Mouse (Mus musculus) hindbrain, embryonic 16.5 days (tissue): Measurements from ENCODE around the gene Gjb6. TPM values are rescaled to one million over a fixed set of nuclear protein-coding genes. Genes with fewer than 3 reads are reported as not detected.

Source experiments
- polyA plus RNA-seq: library from polyadenylated mRNA; unstranded; fragments of >200 nt; fragmentation: Nextera tagmentation; extraction: Ambion mirVana; gene quantifications from 2 replicates; pipeline ENCODE4 v1.2.1, GENCODE M21; 2015

The Gjb6 gene
- polyA plus RNA-seq, 1 experiment from 2014 or later = 25.8 TPM

Other genes with a start within 250 kb of the Gjb6 start
- 44.9 and 54.4 TPM in 2 replicates for gene Zmym2, start 247.0 kb downstream of the Gjb6 start, polyA plus RNA-seq
- gene Gja3, start 75.5 kb downstream of the Gjb6 start, polyA plus RNA-seq = 0.50 and 1.6 TPM in 2 replicates
- gene Gjb2, start 28.9 kb downstream of the Gjb6 start, polyA plus RNA-seq = 17.4 and 23.2 TPM in 2 replicates
- gene Gm4491, start 17.7 kb downstream of the Gjb6 start, polyA plus RNA-seq = 0.10 TPM in 1 of 2 replicates, not detected in the other